Mouse (Mus musculus): Measurements from ENCODE around the gene Ppp1r21. TPM values are rescaled to one million over a fixed set of nuclear protein-coding genes. Genes with fewer than 3 reads are reported as not detected.

Ppp1r21 gene
- polyA plus RNA-seq, 1 experiment from 2014 or later, result 15.9 TPM

DNA sequence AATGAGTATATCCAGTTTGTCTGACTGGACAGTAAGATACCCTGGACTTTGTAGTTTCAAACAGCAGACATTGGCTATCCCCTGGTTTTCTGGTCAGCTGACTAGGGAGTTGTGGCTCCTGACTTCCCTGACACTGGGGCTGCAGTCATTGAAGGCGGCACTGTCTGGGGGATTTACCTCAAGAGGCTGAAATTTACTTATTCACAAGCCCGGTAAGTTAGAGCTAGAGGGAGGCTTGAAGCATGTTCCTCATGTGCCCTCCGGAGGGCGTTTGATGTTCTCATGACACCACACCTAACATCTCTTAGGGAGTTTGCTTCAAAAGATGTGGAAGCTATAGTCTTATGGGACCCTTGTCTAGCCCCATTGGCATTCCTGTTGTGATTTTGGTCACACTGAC lies 26.8 kb downstream of the Ppp1r21 start:
- Histone ChIP-seq H3K27ac (no peak overlapping the region), H3K27me3 (ENCODE audit: low read depth, poor library complexity, severe bottlenecking) (no peaks in the 10 kb centered on the region), H3K36me3 (peaks cover 31% of the 10 kb centered on the region), H3K4me1 (peaks cover 21% of the 10 kb centered on the region), H3K9me3 (replicated peaks) (no peaks in the 10 kb centered on the region), H3K4me3 (no peak overlapping the region)
- 82% methylated on average over 4 of the region's 4 CpGs for WGBS
- DNase-seq (ENCODE audit: low spot score), result no peak

- Histone ChIP-seq H3K9me3 (replicated peaks) (no peaks in the 10 kb centered on the region), H3K27me3 (ENCODE audit: low read depth, poor library complexity, severe bottlenecking) (no peaks in the 10 kb centered on the region), H3K4me1 (peaks cover 4% of the 10 kb centered on the region), H3K4me3 (no peak overlapping the region), H3K36me3 (peaks cover 43% of the 10 kb centered on the region), H3K27ac (no peak overlapping the region)
- peak; percentile 75 for DNase-seq (ENCODE audit: low spot score)
- WGBS, result 43% methylated on average over 13 of the region's 13 CpGs
Measured at GRCm38 (mm10) chr17:88558168-88558842, 28.4 kb downstream of the Ppp1r21 start.

DNA sequence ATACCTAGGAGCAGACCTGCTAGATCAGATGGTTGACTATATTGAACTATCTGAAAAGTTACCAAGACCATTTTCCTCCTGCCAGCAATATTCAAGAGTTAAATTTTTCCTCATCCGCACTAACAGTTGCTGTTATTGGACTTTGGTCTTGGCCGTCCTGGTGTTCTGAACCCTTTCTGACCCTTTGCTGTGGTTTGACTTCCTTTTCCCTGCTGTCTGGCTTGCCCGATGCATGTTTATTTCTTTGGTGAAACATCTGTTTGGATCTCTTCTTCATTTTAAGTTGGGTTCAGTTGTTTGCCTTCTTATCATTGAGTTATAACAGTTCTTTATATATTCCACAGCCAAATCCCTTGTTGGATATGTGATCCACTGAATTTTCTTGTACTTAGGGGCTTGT lies 33.7 kb downstream of the Ppp1r21 start:
- 83% methylated on average over 3 of the region's 3 CpGs for WGBS
- Histone ChIP-seq H3K27ac (no peak overlapping the region), H3K4me3 (no peak overlapping the region), H3K9me3 (replicated peaks) (no peaks in the 10 kb centered on the region), H3K4me1 (no peaks in the 10 kb centered on the region), H3K27me3 (ENCODE audit: low read depth, poor library complexity, severe bottlenecking) (no peaks in the 10 kb centered on the region), H3K36me3 (peaks cover 43% of the 10 kb centered on the region)
- DNase-seq (ENCODE audit: low spot score), result no peak

- Histone ChIP-seq H3K9me3 (replicated peaks) (no peaks in the 10 kb centered on the region), H3K4me3 (no peak overlapping the region), H3K4me1 (no peaks in the 10 kb centered on the region), H3K36me3 (peaks cover 58% of the 10 kb centered on the region), H3K27ac (no peak overlapping the region), H3K27me3 (ENCODE audit: low read depth, poor library complexity, severe bottlenecking) (no peaks in the 10 kb centered on the region)
- 91% methylated on average over 10 of the region's 10 CpGs for WGBS
- no peak for DNase-seq (ENCODE audit: low spot score)
Measured at GRCm38 (mm10) chr17:88569807-88570540, 40.1 kb downstream of the Ppp1r21 start.

DNA sequence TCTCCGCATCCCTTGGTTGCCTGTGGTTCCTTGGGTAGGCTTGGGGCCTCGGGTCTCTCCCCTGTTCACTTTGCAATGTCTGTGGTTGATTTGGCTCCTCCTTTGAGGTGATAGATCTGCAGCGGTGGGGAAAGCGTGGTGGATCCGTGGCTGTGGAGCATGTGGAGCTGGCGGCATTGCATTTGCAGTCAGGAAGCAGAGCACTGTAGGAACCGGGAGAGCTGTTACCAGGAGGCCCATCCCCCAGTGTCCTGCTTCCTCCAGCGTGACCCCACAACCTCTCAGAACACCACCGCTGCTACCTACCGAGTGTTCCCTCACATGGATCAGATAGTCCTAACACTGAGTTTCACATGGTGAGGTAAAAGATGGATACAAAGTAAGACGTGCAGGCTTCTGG lies 40.9 kb downstream of the Ppp1r21 start:
- no peak overlapping the region for H3K4me3 ChIP-seq
- H3K27me3 ChIP-seq (ENCODE audit: low read depth, poor library complexity, severe bottlenecking), result no peaks in the 10 kb centered on the region
- WGBS, result 86% methylated on average over 11 of the region's 11 CpGs
- peaks cover 60% of the 10 kb centered on the region for H3K36me3 ChIP-seq
- H3K27ac ChIP-seq, result no peak overlapping the region
- no peaks in the 10 kb centered on the region for H3K4me1 ChIP-seq
- H3K9me3 ChIP-seq (replicated peaks), result no peaks in the 10 kb centered on the region
- DNase-seq (ENCODE audit: low spot score), result no peak

DNA sequence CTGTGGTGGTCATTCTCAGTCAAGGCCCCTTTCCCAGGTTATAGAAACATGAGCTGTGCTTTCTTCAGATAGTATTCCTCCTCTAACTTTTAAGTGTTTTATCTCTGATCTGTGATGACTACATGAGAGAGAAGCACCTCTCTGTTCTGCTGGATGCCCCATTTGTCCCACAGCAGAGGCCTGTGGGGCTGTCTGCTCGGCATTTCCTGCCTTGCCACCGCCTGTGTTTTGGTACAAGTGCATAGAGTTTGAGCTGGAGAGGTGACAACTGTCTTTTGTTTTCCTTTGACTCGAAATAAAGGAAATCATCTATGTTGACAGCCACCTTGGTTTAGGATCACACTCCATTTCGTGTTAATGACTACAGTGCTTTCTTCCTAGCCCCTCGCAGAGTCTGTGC lies 44.9 kb downstream of the Ppp1r21 start:
- Histone ChIP-seq H3K27me3 (ENCODE audit: low read depth, poor library complexity, severe bottlenecking) (no peaks in the 10 kb centered on the region), H3K4me1 (no peaks in the 10 kb centered on the region), H3K27ac (no peak overlapping the region), H3K4me3 (no peak overlapping the region), H3K36me3 (peaks cover 63% of the 10 kb centered on the region), H3K9me3 (replicated peaks) (no peaks in the 10 kb centered on the region)
- WGBS, result 75% methylated on average over 5 of the region's 5 CpGs
- no peak for DNase-seq (ENCODE audit: low spot score)

GRCm38 (mm10) chr17:88578522-88579242 lies 48.8 kb downstream of the Ppp1r21 start:
- peaks cover 51% of the 10 kb centered on the region for H3K36me3 ChIP-seq
- H3K4me3 ChIP-seq, result no peak overlapping the region
- WGBS, result 93% methylated on average over 20 of the region's 20 CpGs
- H3K27ac ChIP-seq, result no peak overlapping the region
- H3K9me3 ChIP-seq (replicated peaks), result no peaks in the 10 kb centered on the region
- H3K27me3 ChIP-seq (ENCODE audit: low read depth, poor library complexity, severe bottlenecking), result no peaks in the 10 kb centered on the region
- peaks cover 9% of the 10 kb centered on the region; the same call in 1 of the 2 replicates for H3K4me1 ChIP-seq
- DNase-seq (ENCODE audit: low spot score), result no peak

- Histone ChIP-seq H3K27me3 (ENCODE audit: low read depth, poor library complexity, severe bottlenecking) (no peaks in the 10 kb centered on the region), H3K27ac (no peak overlapping the region), H3K4me1 (peaks cover 10% of the 10 kb centered on the region; the same call in 1 of the 2 replicates), H3K9me3 (replicated peaks) (no peaks in the 10 kb centered on the region), H3K36me3 (peaks cover 63% of the 10 kb centered on the region), H3K4me3 (no peak overlapping the region)
- no peak for DNase-seq (ENCODE audit: low spot score)
- WGBS, result 91% methylated on average over 6 of the region's 6 CpGs
Measured at GRCm38 (mm10) chr17:88580556-88580955, 50.6 kb downstream of the Ppp1r21 start.

DNA sequence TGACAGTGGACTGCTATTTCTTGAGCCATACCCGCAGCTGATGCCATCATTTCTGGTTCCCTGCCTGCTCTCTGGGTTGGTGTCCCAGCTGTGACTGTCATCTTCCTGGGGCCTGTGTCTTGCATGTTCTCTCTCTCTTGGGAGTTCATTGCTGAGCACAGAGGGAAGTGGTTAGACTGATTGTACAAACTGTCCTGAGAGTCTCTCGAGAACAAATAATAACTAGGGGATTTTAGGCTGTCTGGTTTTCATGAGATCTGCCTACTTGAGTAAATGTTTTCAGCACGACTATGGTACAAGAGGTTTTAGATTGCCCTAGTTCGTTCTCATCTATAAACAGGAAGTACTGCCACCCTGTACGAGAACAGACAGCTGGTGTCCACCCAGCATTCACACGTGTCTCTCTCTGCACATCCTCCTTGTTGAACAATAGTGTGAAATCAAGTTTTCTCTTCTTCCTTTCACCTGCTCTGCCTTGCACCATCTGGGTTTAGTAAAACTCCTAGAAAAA lies 51.6 kb downstream of the Ppp1r21 start:
- Histone ChIP-seq H3K27me3 (ENCODE audit: low read depth, poor library complexity, severe bottlenecking) (no peaks in the 10 kb centered on the region), H3K4me3 (no peak overlapping the region), H3K36me3 (peaks cover 63% of the 10 kb centered on the region), H3K9me3 (replicated peaks) (no peaks in the 10 kb centered on the region), H3K27ac (no peak overlapping the region), H3K4me1 (peaks cover 10% of the 10 kb centered on the region; the same call in 1 of the 2 replicates)
- WGBS, result 83% methylated on average over 6 of the region's 6 CpGs
- DNase-seq (ENCODE audit: low spot score), result no peak

DNA sequence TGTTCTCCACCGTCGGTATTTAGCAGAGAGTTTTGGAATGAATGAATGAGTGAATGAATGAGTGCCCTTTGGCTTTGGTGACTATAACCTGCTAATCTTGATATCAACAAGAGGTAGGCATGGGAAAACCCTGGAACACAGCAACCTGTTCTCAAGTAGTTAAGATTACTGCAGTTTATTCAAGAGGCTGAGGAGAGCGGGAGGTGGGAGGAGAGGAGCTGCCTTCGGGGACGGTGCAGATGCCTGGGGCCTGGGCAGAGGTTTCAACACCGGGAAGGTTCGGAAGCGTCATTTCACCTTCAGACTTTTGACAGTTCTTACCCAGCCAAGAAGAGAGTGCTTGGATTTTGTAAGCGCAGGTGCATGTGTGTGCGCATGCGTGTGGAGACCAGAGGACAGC lies 53.1 kb downstream of the Ppp1r21 start:
- no peaks in the 10 kb centered on the region for H3K9me3 ChIP-seq (replicated peaks)
- no peak overlapping the region for H3K27ac ChIP-seq
- H3K4me3 ChIP-seq, result no peak overlapping the region
- 88% methylated on average over 11 of the region's 11 CpGs for WGBS
- DNase-seq (ENCODE audit: low spot score), result no peak
- H3K27me3 ChIP-seq (ENCODE audit: low read depth, poor library complexity, severe bottlenecking), result no peaks in the 10 kb centered on the region
- peaks cover 10% of the 10 kb centered on the region; the same call in 1 of the 2 replicates for H3K4me1 ChIP-seq
- peaks cover 58% of the 10 kb centered on the region for H3K36me3 ChIP-seq

GRCm38 (mm10) chr17:88583411-88583810 lies 53.5 kb downstream of the Ppp1r21 start:
- 71% methylated on average over 8 of the region's 8 CpGs for WGBS
- peaks cover 59% of the 10 kb centered on the region for H3K36me3 ChIP-seq

GRCm38 (mm10) chr17:88587371-88587770 lies 57.5 kb downstream of the Ppp1r21 start:
- no peaks in the 10 kb centered on the region for H3K27me3 ChIP-seq (ENCODE audit: low read depth, poor library complexity, severe bottlenecking)
- H3K4me1 ChIP-seq, result peaks cover 10% of the 10 kb centered on the region; the same call in 1 of the 2 replicates
- no peaks in the 10 kb centered on the region for H3K9me3 ChIP-seq (replicated peaks)
- peaks cover 44% of the 10 kb centered on the region for H3K36me3 ChIP-seq
- no peak overlapping the region for H3K27ac ChIP-seq
- DNase-seq (ENCODE audit: low spot score), result no peak
- 81% methylated on average over 15 of the region's 15 CpGs for WGBS
- H3K4me3 ChIP-seq, result no peak overlapping the region

More at GRCm38 (mm10) chr17:88583411-88583810, 53.5 kb downstream of the Ppp1r21 start:
- Histone ChIP-seq H3K9me3 (replicated peaks) (no peaks in the 10 kb centered on the region), H3K27ac (no peak overlapping the region), H3K27me3 (ENCODE audit: low read depth, poor library complexity, severe bottlenecking) (no peaks in the 10 kb centered on the region), H3K4me1 (peaks cover 10% of the 10 kb centered on the region; the same call in 1 of the 2 replicates), H3K4me3 (no peak overlapping the region)
- no peak for DNase-seq (ENCODE audit: low spot score)

Measured in limb, embryonic 10.5 days (tissue).